Comparison of ENCODE assay signal across 17 mouse cellular contexts in genomic region chr2:119203871-119204460, GRCm38 (mm10). TPM values are rescaled to one million over a fixed set of nuclear protein-coding genes. Genes with fewer than 3 reads are reported as not detected.
DNase-seq lines count a peak whose midpoint lies in the region; ATAC-seq and TF ChIP-seq lines count a peak whose summit lies in the region.
"Had no signal": no experiment of that assay in that cellular context is flagged by ENCODE, and none has a peak within 500 bp of the region (broad histone marks: within the 10 kb centered on the region; RNA-seq: fewer than 3 reads in every experiment).

No protein-coding gene starts in this region.

- H3K27me3 ChIP-seq in heart, embryonic 16.5 days (ENCODE audit: control insufficient read depth, insufficient read depth, low read length), result no peaks in the 10 kb centered on the region
- no peaks in the 10 kb centered on the region for H3K27me3 ChIP-seq in heart, embryonic 10.5 days (ENCODE audit: insufficient read depth, poor library complexity, severe bottlenecking)
- no peaks in the 10 kb centered on the region for H3K27me3 ChIP-seq in lung, embryonic 15.5 days
- H3K27me3 ChIP-seq in small intestine, adult 2 months (ENCODE audit: control insufficient read depth, insufficient read depth, low read length), result no peaks in the 10 kb centered on the region
- H3K27me3 ChIP-seq: forebrain, embryonic 15.5 days had no signal

- no peak overlapping the region for H3K9ac ChIP-seq in heart, embryonic 16.5 days (ENCODE audit: low read length)
- no peak overlapping the region for H3K9ac ChIP-seq in lung, embryonic 15.5 days
- H3K9ac ChIP-seq: forebrain, embryonic 15.5 days had no signal

- peaks cover 2% of the 10 kb centered on the region; the same call in 1 of the 2 replicates for H3K4me1 ChIP-seq in heart, embryonic 16.5 days (ENCODE audit: control insufficient read depth, insufficient read depth, low read length)
- peaks cover 4% of the 10 kb centered on the region; the same call in 1 of the 2 replicates for H3K4me1 ChIP-seq in heart, embryonic 10.5 days
- H3K4me1 ChIP-seq in lung, embryonic 15.5 days, result peaks cover 14% of the 10 kb centered on the region; the same call in 1 of the 2 replicates
- H3K4me1 ChIP-seq in small intestine, adult 2 months (ENCODE audit: control insufficient read depth, insufficient read depth, insufficient read length, low read length), result peaks cover 4% of the 10 kb centered on the region; the same call in 1 of the 2 replicates

- H3K4me2 ChIP-seq in heart, embryonic 16.5 days (ENCODE audit: low read depth, low read length), result no peak overlapping the region
- no peak overlapping the region for H3K4me2 ChIP-seq in lung, embryonic 15.5 days
- H3K4me2 ChIP-seq: forebrain, embryonic 15.5 days had no signal

- DNase-seq in heart, embryonic 10.5 days (ENCODE audit: low spot score), result no peak
- no peak for DNase-seq in lung, postnatal 25 days (ENCODE audit: low spot score)
- DNase-seq in adipocyte (ENCODE audit: low spot score), result peak; percentile 92
- DNase-seq in spleen, postnatal 14 days (ENCODE audit: low spot score in 2 of 2), result no peak
- DNase-seq: cerebellum, postnatal 25 days; midbrain, embryonic 14.5 days; right cerebral cortex, postnatal 14 days; thymus, adult 2 months had no signal

- ATAC-seq in heart, embryonic 16.5 days (replicated peaks; ENCODE audit: extremely low read depth, insufficient read depth, low FRiP score), result no peak
- no peak for ATAC-seq in lung, embryonic 15.5 days (ENCODE audit: borderline replicate concordance, extremely low read depth, low FRiP score, low TSS enrichment)
- ATAC-seq: CD4-positive, CD25-positive, alpha-beta regulatory T cell, adult 4 months; forebrain, embryonic 15.5 days; hindbrain, embryonic 16.5 days had no signal

- H3K4me3 ChIP-seq in heart, embryonic 16.5 days (ENCODE audit: low read length), result no peak overlapping the region
- H3K4me3 ChIP-seq in heart, embryonic 10.5 days, result no peak overlapping the region
- H3K4me3 ChIP-seq in lung, embryonic 15.5 days, result no peak overlapping the region
- H3K4me3 ChIP-seq in small intestine, adult 2 months (ENCODE audit: low read depth, low read length), result no peak overlapping the region
- H3K4me3 ChIP-seq: forebrain, embryonic 15.5 days had no signal

- H3K36me3 ChIP-seq in heart, embryonic 16.5 days (ENCODE audit: control insufficient read depth, insufficient read depth), result no peaks in the 10 kb centered on the region
- H3K36me3 ChIP-seq in heart, embryonic 10.5 days, result no peaks in the 10 kb centered on the region
- H3K36me3 ChIP-seq in lung, embryonic 15.5 days, result no peaks in the 10 kb centered on the region
- H3K36me3 ChIP-seq in small intestine, adult 2 months (ENCODE audit: control insufficient read depth, insufficient read depth, low read length), result no peaks in the 10 kb centered on the region
- H3K36me3 ChIP-seq: forebrain, embryonic 15.5 days had no signal

- H3K9me3 ChIP-seq in heart, embryonic 16.5 days (replicated peaks; ENCODE audit: control insufficient read depth, low read length), result no peaks in the 10 kb centered on the region
- H3K9me3 ChIP-seq in heart, embryonic 10.5 days, result no peaks in the 10 kb centered on the region
- no peaks in the 10 kb centered on the region for H3K9me3 ChIP-seq in lung, embryonic 15.5 days
- H3K9me3 ChIP-seq: forebrain, embryonic 15.5 days had no signal

- 67% methylated on average over 4 of the region's 4 CpGs for WGBS in heart, embryonic 16.5 days
- WGBS in heart, embryonic 10.5 days, result 73% methylated on average over 4 of the region's 4 CpGs
- 72% methylated on average over 4 of the region's 4 CpGs for WGBS in lung, embryonic 15.5 days
- WGBS in small intestine, adult 2 months, result 65% methylated on average over 4 of the region's 4 CpGs

- TF ChIP-seq POLR2A in small intestine, adult 2 months (IDR thresholded peaks at IDR 0.05; ENCODE audit: low read depth, low read length), result no peak

- H3K27ac ChIP-seq in heart, embryonic 16.5 days (ENCODE audit: low read length), result peak overlapping the region; percentile 19; the same call in 1 of the 2 replicates
- no peak overlapping the region for H3K27ac ChIP-seq in heart, embryonic 10.5 days
- 0 out of 2 replicates have a peak overlapping the region, but pooled peaks have one; percentile 9 for H3K27ac ChIP-seq in lung, embryonic 15.5 days
- H3K27ac ChIP-seq in small intestine, adult 2 months (ENCODE audit: insufficient read depth, low read depth, low read length), result peak overlapping the region; percentile 44; the same call in 1 of the 2 replicates
- H3K27ac ChIP-seq: forebrain, embryonic 15.5 days had no signal

- TF ChIP-seq CTCF in small intestine, adult 2 months (IDR thresholded peaks at IDR 0.05; ENCODE audit: extremely low read depth, insufficient read length, insufficient replicate concordance, low read depth, low read length), result no peak

RNA-seq across cellular contexts. Expression of gene Zfyve19, which starts 4.5 kb away (rescaled TPM):
- polyA plus RNA-seq in heart, embryonic 16.5 days (2015; fragmentation: Nextera tagmentation; extraction: Ambion mirVana), result 36.8 and 37.9 TPM in 2 replicates
- 46.4 and 50.4 TPM in 2 replicates for polyA plus RNA-seq in heart, embryonic 10.5 days (2016; fragmentation: Nextera tagmentation; extraction: Ambion mirVana)
- 42.6 and 53.4 TPM in 2 replicates for polyA plus RNA-seq in lung, embryonic 15.5 days (2015; fragmentation: Nextera tagmentation; extraction: Ambion mirVana)
- 20.2 and 46.7 TPM in 2 replicates for polyA plus RNA-seq in small intestine, adult 2 months (2012; rRNA removed)

RNA-seq across cellular contexts. Expression of gene Dnajc17, which starts 4.6 kb away (rescaled TPM):
- polyA plus RNA-seq in heart, embryonic 16.5 days (2015; fragmentation: Nextera tagmentation; extraction: Ambion mirVana), result 10.5 and 11.2 TPM in 2 replicates
- 14.8 and 19.5 TPM in 2 replicates for polyA plus RNA-seq in heart, embryonic 10.5 days (2016; fragmentation: Nextera tagmentation; extraction: Ambion mirVana)
- 18.8 and 19.5 TPM in 2 replicates for polyA plus RNA-seq in lung, embryonic 15.5 days (2015; fragmentation: Nextera tagmentation; extraction: Ambion mirVana)
- polyA plus RNA-seq in small intestine, adult 2 months (2012; rRNA removed), result 1.5 and 2.9 TPM in 2 replicates

RNA-seq across cellular contexts. Expression of gene Ppp1r14d, which starts 25.7 kb away (rescaled TPM):
- 0.18 and 0.26 TPM in 2 replicates for polyA plus RNA-seq in heart, embryonic 16.5 days (2015; fragmentation: Nextera tagmentation; extraction: Ambion mirVana)
- polyA plus RNA-seq in heart, embryonic 10.5 days (2016; fragmentation: Nextera tagmentation; extraction: Ambion mirVana), result 0.18 TPM in 1 of 2 replicates, not detected in the other
- 0.49 and 0.79 TPM in 2 replicates for polyA plus RNA-seq in lung, embryonic 15.5 days (2015; fragmentation: Nextera tagmentation; extraction: Ambion mirVana)
- 124 and 296 TPM in 2 replicates for polyA plus RNA-seq in small intestine, adult 2 months (2012; rRNA removed)
- polyA plus RNA-seq: CD4-positive, CD25-positive, alpha-beta regulatory T cell, adult 4 months; forebrain, embryonic 15.5 days; heart, embryonic 14.5 days; hindbrain, embryonic 16.5 days; midbrain, embryonic 14.5 days; neural tube, embryonic 11.5 days had no signal

RNA-seq across cellular contexts. Expression of gene Gm14137, which starts 29.7 kb away (rescaled TPM):
- polyA plus RNA-seq in heart, embryonic 16.5 days (2015; fragmentation: Nextera tagmentation; extraction: Ambion mirVana), result 0.35 and 0.46 TPM in 2 replicates
- polyA plus RNA-seq in heart, embryonic 10.5 days (2016; fragmentation: Nextera tagmentation; extraction: Ambion mirVana), result 0.48 and 0.71 TPM in 2 replicates
- 0.45 and 0.48 TPM in 2 replicates for polyA plus RNA-seq in lung, embryonic 15.5 days (2015; fragmentation: Nextera tagmentation; extraction: Ambion mirVana)
- polyA plus RNA-seq in small intestine, adult 2 months (2012; rRNA removed), result 0.03 and 0.04 TPM in 2 replicates
- polyA plus RNA-seq: liver, adult 2 months had no signal

RNA-seq across cellular contexts. Expression of gene Spint1, which starts 33.2 kb away (rescaled TPM):
- polyA plus RNA-seq in heart, embryonic 16.5 days (2015; fragmentation: Nextera tagmentation; extraction: Ambion mirVana), result 3.7 and 5.1 TPM in 2 replicates
- 2.6 and 8.8 TPM in 2 replicates for polyA plus RNA-seq in heart, embryonic 10.5 days (2016; fragmentation: Nextera tagmentation; extraction: Ambion mirVana)
- polyA plus RNA-seq in lung, embryonic 15.5 days (2015; fragmentation: Nextera tagmentation; extraction: Ambion mirVana), result 30.6 and 31.9 TPM in 2 replicates
- polyA plus RNA-seq in small intestine, adult 2 months (2012; rRNA removed), result 139 and 367 TPM in 2 replicates
- polyA plus RNA-seq: CD4-positive, CD25-positive, alpha-beta regulatory T cell, adult 4 months had no signal

Comparison
In these comparisons a context has a peak if more than half of its experiments do, and no peak if none do; other contexts are left out.
1. RNA of gene Ppp1r14d, which starts 25.7 kb away (polyA plus RNA-seq): 124 to 296 TPM in small intestine, adult 2 months; 0.49 to 0.79 TPM in lung, embryonic 15.5 days, 0.18 to 0.26 TPM in heart, embryonic 16.5 days and 0.18 TPM in heart, embryonic 10.5 days; every median in the first group is over 10 times any median in the second.